Mouse (Mus musculus) spleen, adult 12 weeks (tissue): ENCODE measurements around the gene Olfr497.

Experiments used
- DNase-seq: peaks from one replicate; pipeline ENCODE4 v3.0.0; 2022; ENCODE audit warnings: low spot score

The Olfr497 gene

DNA sequence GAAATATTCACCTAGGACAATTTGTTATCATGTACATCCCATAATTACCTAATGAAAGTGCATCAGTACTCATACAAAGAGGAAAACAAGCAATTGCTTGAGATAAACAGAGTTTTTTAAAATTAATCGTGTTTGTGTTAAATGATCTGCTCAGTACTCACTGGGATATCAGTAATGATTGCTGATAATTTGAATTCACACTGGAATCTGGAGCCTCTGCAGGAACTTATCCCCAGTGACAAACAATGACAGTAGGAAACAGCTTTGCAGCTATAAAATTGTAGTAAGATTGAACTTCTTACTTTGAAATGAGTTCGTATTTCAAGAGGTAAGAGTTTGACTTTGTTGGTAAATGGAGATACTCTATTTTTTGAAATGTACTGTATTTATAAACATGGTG lies at the start of gene Olfr497:
Olfr497 (plus strand) TSS at position 301 of the 400 bp plus-strand sequence.
- no peak for DNase-seq

DNA sequence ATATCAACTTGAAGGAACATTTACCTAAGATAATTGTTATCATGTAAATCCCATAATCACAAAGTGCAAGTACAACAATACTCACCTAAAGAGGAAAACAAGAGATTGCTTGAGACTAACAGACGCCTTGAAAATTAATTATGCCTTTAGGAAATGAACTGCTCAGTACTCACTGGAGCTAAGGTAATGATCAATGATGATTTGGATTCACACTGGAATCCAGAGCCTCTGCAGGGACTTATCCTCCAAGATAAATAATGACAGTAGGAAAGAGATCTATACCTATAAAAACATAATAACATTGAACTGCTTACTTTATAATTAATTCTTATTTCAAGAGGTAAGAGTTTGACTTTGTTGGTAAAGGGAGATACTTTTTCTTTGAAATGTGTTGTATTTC lies 27.4 kb upstream of the Olfr497 start, which contains the start of gene Olfr495:
Olfr495 (plus strand) TSS at position 301 of the 400 bp plus-strand sequence.
- DNase-seq = no peak

DNA sequence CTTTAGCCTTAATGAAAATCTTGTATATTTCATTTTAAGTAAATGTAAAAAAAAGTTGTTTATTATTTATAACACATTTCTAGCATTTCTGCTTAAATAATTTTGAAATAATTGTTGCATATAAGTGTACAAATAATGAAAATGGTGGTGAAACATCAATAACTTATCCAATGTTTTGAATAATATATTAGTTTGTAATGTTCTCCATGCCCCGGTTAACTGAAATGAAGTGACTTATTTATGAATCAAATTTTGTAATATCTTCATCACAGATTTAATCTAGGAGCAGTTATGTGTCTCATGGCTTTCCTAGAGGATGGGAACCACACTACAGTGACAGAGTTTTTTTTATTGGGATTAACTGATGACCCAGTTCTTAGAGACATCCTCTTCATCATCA lies 44.8 kb downstream of the Olfr497 start, which contains the start of gene Olfr498:
Olfr498 (plus strand) TSS at position 301 of the 400 bp plus-strand sequence.
- no peak for DNase-seq
